Mouse (Mus musculus): Measurements from ENCODE around the gene Gng8. TPM values are rescaled to one million over a fixed set of nuclear protein-coding genes. Genes with fewer than 3 reads are reported as not detected.
A peak's percentile ranks its signal among the peaks of the same experiment; 100 is the strongest.

The Gng8 gene
- total and polyA plus RNA-seq, 2 experiments from 2014 or later: 0.27 to 1.7 TPM

GRCm38 (mm10) chr7:16913806-16914452 lies 22.3 kb downstream of the Gng8 start:
- no peaks in the 10 kb centered on the region for H3K9me3 ChIP-seq (replicated peaks; ENCODE audit: control insufficient read depth, low read length)
- no peak overlapping the region for H3K27ac ChIP-seq (ENCODE audit: low read depth)
- peaks cover 8% of the 10 kb centered on the region; the same call in 1 of the 2 replicates for H3K4me1 ChIP-seq (ENCODE audit: control insufficient read depth, insufficient read depth)
- H3K36me3 ChIP-seq (replicated peaks; ENCODE audit: control insufficient read depth, insufficient read depth, low read length): peaks cover 48% of the 10 kb centered on the region
- no peak overlapping the region for H3K9ac ChIP-seq (replicated peaks; ENCODE audit: low read depth, low read length)
- ATAC-seq (ENCODE audit: insufficient read depth, low read depth) (peak; percentile 67), DNase-seq (ENCODE audit: low spot score) (peak; percentile 66)
- 0 out of 2 replicates have a peak, but pooled peaks cover 8% of the 10 kb centered on the region for H3K27me3 ChIP-seq (ENCODE audit: control insufficient read depth, insufficient read depth, low read length)
- H3K4me3 ChIP-seq (ENCODE audit: low read depth, low read length): no peak overlapping the region
- 31% methylated on average over 10 of the region's 10 CpGs for WGBS
- H3K4me2 ChIP-seq (ENCODE audit: low read depth, low read length): no peak overlapping the region
- TF ChIP-seq CTCF (IDR thresholded peaks at IDR 0.05; ENCODE audit: low read depth): peak; percentile 91
- TF ChIP-seq EP300 (IDR thresholded peaks at IDR 0.05; ENCODE audit: low read depth): no peak

GRCm38 (mm10) chr7:16914453-16915343 lies 23.1 kb downstream of the Gng8 start:
- H3K9me3 ChIP-seq (replicated peaks; ENCODE audit: control insufficient read depth, low read length): no peaks in the 10 kb centered on the region
- 83% methylated on average over 18 of the region's 18 CpGs for WGBS
- TF ChIP-seq CTCF (IDR thresholded peaks at IDR 0.05; ENCODE audit: low read depth) (no peak), EP300 (IDR thresholded peaks at IDR 0.05; ENCODE audit: low read depth) (no peak)
- no peak overlapping the region for H3K4me3 ChIP-seq (ENCODE audit: low read depth, low read length)
- H3K36me3 ChIP-seq (replicated peaks; ENCODE audit: control insufficient read depth, insufficient read depth, low read length): peaks cover 54% of the 10 kb centered on the region
- DNase-seq (ENCODE audit: low spot score) (no peak), ATAC-seq (ENCODE audit: insufficient read depth, low read depth) (no peak)
- H3K4me1 ChIP-seq (ENCODE audit: control insufficient read depth, insufficient read depth): peaks cover 11% of the 10 kb centered on the region; the same call in 1 of the 2 replicates
- 0 out of 2 replicates have a peak, but pooled peaks cover 8% of the 10 kb centered on the region for H3K27me3 ChIP-seq (ENCODE audit: control insufficient read depth, insufficient read depth, low read length)
- no peak overlapping the region for H3K9ac ChIP-seq (replicated peaks; ENCODE audit: low read depth, low read length)
- no peak overlapping the region for H3K4me2 ChIP-seq (ENCODE audit: low read depth, low read length)
- no peak overlapping the region for H3K27ac ChIP-seq (ENCODE audit: low read depth)

- no peak for DNase-seq (ENCODE audit: low spot score)
These were observed 24.1 kb downstream of the Gng8 start for GRCm38 (mm10) chr7:16915461-16916340.

GRCm38 (mm10) chr7:16916342-16917265 lies 25.0 kb downstream of the Gng8 start:
- H3K9ac ChIP-seq (replicated peaks; ENCODE audit: low read depth, low read length): no peak overlapping the region

More at GRCm38 (mm10) chr7:16915461-16916340, 24.1 kb downstream of the Gng8 start:
- Histone ChIP-seq H3K4me1 (ENCODE audit: control insufficient read depth, insufficient read depth) (peaks cover 19% of the 10 kb centered on the region; the same call in 1 of the 2 replicates), H3K36me3 (replicated peaks; ENCODE audit: control insufficient read depth, insufficient read depth, low read length) (peaks cover 61% of the 10 kb centered on the region), H3K9me3 (replicated peaks; ENCODE audit: control insufficient read depth, low read length) (no peaks in the 10 kb centered on the region), H3K9ac (replicated peaks; ENCODE audit: low read depth, low read length) (no peak overlapping the region), H3K27ac (ENCODE audit: low read depth) (no peak overlapping the region), H3K4me3 (ENCODE audit: low read depth, low read length) (no peak overlapping the region), H3K4me2 (ENCODE audit: low read depth, low read length) (no peak overlapping the region), H3K27me3 (ENCODE audit: control insufficient read depth, insufficient read depth, low read length) (0 out of 2 replicates have a peak, but pooled peaks cover 3% of the 10 kb centered on the region)
- WGBS: 89% methylated on average over 32 of the region's 32 CpGs
- TF ChIP-seq CTCF (IDR thresholded peaks at IDR 0.05; ENCODE audit: low read depth) (no peak), EP300 (IDR thresholded peaks at IDR 0.05; ENCODE audit: low read depth) (no peak)
- no peak for ATAC-seq (ENCODE audit: insufficient read depth, low read depth)

More at GRCm38 (mm10) chr7:16916342-16917265, 25.0 kb downstream of the Gng8 start:
- no peak overlapping the region for H3K4me2 ChIP-seq (ENCODE audit: low read depth, low read length)
- H3K27ac ChIP-seq (ENCODE audit: low read depth): no peak overlapping the region
- 52% methylated on average over 30 of the region's 30 CpGs for WGBS
- no peaks in the 10 kb centered on the region for H3K27me3 ChIP-seq (ENCODE audit: control insufficient read depth, insufficient read depth, low read length)
- ATAC-seq (ENCODE audit: insufficient read depth, low read depth) (no peak), DNase-seq (ENCODE audit: low spot score) (no peak)
- no peak overlapping the region for H3K4me3 ChIP-seq (ENCODE audit: low read depth, low read length)
- H3K36me3 ChIP-seq (replicated peaks; ENCODE audit: control insufficient read depth, insufficient read depth, low read length): peaks cover 61% of the 10 kb centered on the region
- no peak for TF ChIP-seq CTCF (IDR thresholded peaks at IDR 0.05; ENCODE audit: low read depth)
- TF ChIP-seq EP300 (IDR thresholded peaks at IDR 0.05; ENCODE audit: low read depth): no peak
- H3K4me1 ChIP-seq (ENCODE audit: control insufficient read depth, insufficient read depth): peaks cover 28% of the 10 kb centered on the region
- no peaks in the 10 kb centered on the region for H3K9me3 ChIP-seq (replicated peaks; ENCODE audit: control insufficient read depth, low read length)
